ENCODE assay signal across 8 mouse cellular contexts in genomic region chr10:117544680-117545546, GRCm38 (mm10).
DNase-seq lines count a peak whose midpoint lies in the region; ATAC-seq and TF ChIP-seq lines count a peak whose summit lies in the region.

No protein-coding gene starts in this region.

- H3K36me3 ChIP-seq in hindbrain, embryonic 10.5 days, result no peaks in the 10 kb centered on the region
- H3K36me3 ChIP-seq in hindbrain, embryonic 11.5 days (ENCODE audit: control insufficient read depth, insufficient read depth, low read length), result no peaks in the 10 kb centered on the region
- H3K36me3 ChIP-seq in hindbrain, embryonic 13.5 days, result no peaks in the 10 kb centered on the region
- H3K36me3 ChIP-seq in midbrain, embryonic 14.5 days (ENCODE audit: control insufficient read depth, insufficient read depth, low read length), result no peaks in the 10 kb centered on the region

- no peak overlapping the region for H3K9ac ChIP-seq in hindbrain, embryonic 11.5 days (ENCODE audit: low read depth, low read length)
- H3K9ac ChIP-seq in hindbrain, embryonic 13.5 days, result no peak overlapping the region
- no peak overlapping the region for H3K9ac ChIP-seq in midbrain, embryonic 14.5 days (replicated peaks; ENCODE audit: low read length)

- no peak overlapping the region for H3K4me2 ChIP-seq in hindbrain, embryonic 11.5 days (replicated peaks; ENCODE audit: low read depth, low read length)
- peak overlapping the region; percentile 25; the same call in 1 of the 2 replicates for H3K4me2 ChIP-seq in hindbrain, embryonic 13.5 days
- H3K4me2 ChIP-seq in midbrain, embryonic 14.5 days (ENCODE audit: low read length), result peak overlapping the region; percentile 13

- H3K27ac ChIP-seq in hindbrain, embryonic 10.5 days, result 0 out of 2 replicates have a peak overlapping the region, but pooled peaks have one; percentile 50
- no peak overlapping the region for H3K27ac ChIP-seq in hindbrain, embryonic 11.5 days (ENCODE audit: low read depth, low read length)
- no peak overlapping the region for H3K27ac ChIP-seq in hindbrain, embryonic 13.5 days
- no peak overlapping the region for H3K27ac ChIP-seq in midbrain, embryonic 14.5 days (replicated peaks; ENCODE audit: low read depth, low read length)

- TF ChIP-seq POLR2A in brain, embryonic 14.5 days (IDR thresholded peaks at IDR 0.05; ENCODE audit: borderline replicate concordance, extremely low read depth, insufficient read depth, insufficient read length, poor library complexity, severe bottlenecking), result no peak

- no peak overlapping the region for H3K4me3 ChIP-seq in hindbrain, embryonic 10.5 days
- H3K4me3 ChIP-seq in hindbrain, embryonic 11.5 days (ENCODE audit: low read depth, low read length), result no peak overlapping the region
- H3K4me3 ChIP-seq in hindbrain, embryonic 13.5 days, result no peak overlapping the region
- H3K4me3 ChIP-seq in midbrain, embryonic 14.5 days (replicated peaks; ENCODE audit: low read depth, low read length), result no peak overlapping the region

- no peak for ATAC-seq in hindbrain, embryonic 11.5 days (ENCODE audit: low FRiP score)
- no peak for ATAC-seq in hindbrain, embryonic 13.5 days (ENCODE audit: low FRiP score)
- no peak for ATAC-seq in midbrain, embryonic 14.5 days (ENCODE audit: low FRiP score, low TSS enrichment)

- DNase-seq in hindbrain, embryonic 10.5 days (ENCODE audit: low spot score), result no peak
- no peak for DNase-seq in hindbrain, embryonic 11.5 days (ENCODE audit: low spot score)
- DNase-seq in brain, embryonic 14.5 days (ENCODE audit: low read depth), result peak; percentile 37
- DNase-seq in midbrain, embryonic 14.5 days, result peak; percentile 48
- no peak for DNase-seq in urinary bladder, postnatal 36 days (ENCODE audit: low spot score in 2 of 2)
- DNase-seq in layer of hippocampus, adult 8-10 months (ENCODE audit: low spot score in 2 of 2), result no peak
- DNase-seq in cerebellum, adult 18-20 months, result no peak

- 63% methylated on average over 15 of the region's 15 CpGs for WGBS in hindbrain, embryonic 10.5 days
- 56% methylated on average over 15 of the region's 15 CpGs for WGBS in hindbrain, embryonic 11.5 days
- WGBS in hindbrain, embryonic 13.5 days, result 45% methylated on average over 15 of the region's 15 CpGs
- 35% methylated on average over 15 of the region's 15 CpGs for WGBS in midbrain, embryonic 14.5 days

- H3K27me3 ChIP-seq in hindbrain, embryonic 10.5 days (ENCODE audit: insufficient read depth, poor library complexity, severe bottlenecking), result 0 out of 2 replicates have a peak, but pooled peaks cover 4% of the 10 kb centered on the region
- no peaks in the 10 kb centered on the region for H3K27me3 ChIP-seq in hindbrain, embryonic 11.5 days (ENCODE audit: control insufficient read depth, insufficient read depth, low read length)
- no peaks in the 10 kb centered on the region for H3K27me3 ChIP-seq in hindbrain, embryonic 13.5 days
- H3K27me3 ChIP-seq in midbrain, embryonic 14.5 days (ENCODE audit: control insufficient read depth, insufficient read depth, low read length), result no peaks in the 10 kb centered on the region

- TF ChIP-seq CTCF in brain, embryonic 14.5 days (IDR thresholded peaks at IDR 0.05; ENCODE audit: borderline replicate concordance, extremely low read depth, insufficient read depth, insufficient read length), result no peak

- H3K9me3 ChIP-seq in hindbrain, embryonic 10.5 days, result no peaks in the 10 kb centered on the region
- H3K9me3 ChIP-seq in hindbrain, embryonic 11.5 days (ENCODE audit: control insufficient read depth, low read length), result no peaks in the 10 kb centered on the region
- no peaks in the 10 kb centered on the region for H3K9me3 ChIP-seq in hindbrain, embryonic 13.5 days
- H3K9me3 ChIP-seq in midbrain, embryonic 14.5 days (ENCODE audit: control insufficient read depth, low read length), result no peaks in the 10 kb centered on the region

- peaks cover 4% of the 10 kb centered on the region; the same call in 1 of the 2 replicates for H3K4me1 ChIP-seq in hindbrain, embryonic 10.5 days (replicated peaks)
- H3K4me1 ChIP-seq in hindbrain, embryonic 11.5 days (replicated peaks; ENCODE audit: control insufficient read depth, insufficient read depth, low read length), result no peaks in the 10 kb centered on the region
- H3K4me1 ChIP-seq in hindbrain, embryonic 13.5 days (replicated peaks), result peaks cover 4% of the 10 kb centered on the region; the same call in 1 of the 2 replicates
- H3K4me1 ChIP-seq in midbrain, embryonic 14.5 days (ENCODE audit: control insufficient read depth, insufficient read depth, low read length), result no peaks in the 10 kb centered on the region

Comparison
In these comparisons a context has a peak if more than half of its experiments do, and no peak if none do; other contexts are left out.
1. DNase-seq: peak in brain, embryonic 14.5 days (single experiment) and midbrain, embryonic 14.5 days (single experiment); none in hindbrain, embryonic 10.5 days (single experiment), hindbrain, embryonic 11.5 days (single experiment), urinary bladder, postnatal 36 days (0 of 2), layer of hippocampus, adult 8-10 months (0 of 2) and cerebellum, adult 18-20 months (0 of 2).